Mouse (Mus musculus) heart, adult 2 months (tissue): ENCODE results near the gene Slc22a20.

ENCODE experiments used
- CTCF ChIP-seq: fragments of 200-600 bp; IDR thresholded peaks from 2 replicates; pipeline ENCODE4 v1.8.1; 2022; ENCODE audit warnings: antibody characterized with exemption, mild to moderate bottlenecking, moderate library complexity
- EP300 ChIP-seq: fragments of 200-500 bp; IDR thresholded peaks from 2 replicates; pipeline ENCODE4 v1.6.1; 2011; ENCODE audit warnings: low read depth, low read length, control low read depth; ENCODE audit not compliant: insufficient read depth
- POLR2A ChIP-seq: fragments of 200-500 bp; IDR thresholded peaks from 2 replicates; pipeline ENCODE4 v1.6.1; 2011; ENCODE audit warnings: mild to moderate bottlenecking, low read depth, low read length, control low read depth; ENCODE audit not compliant: insufficient read depth

GRCm38 (mm10) chr19:5928546-5928945 is 57.4 kb downstream of the Slc22a20 start:
- TF ChIP-seq POLR2A, result no peak
- TF ChIP-seq EP300, result no peak
- TF ChIP-seq CTCF, result no peak
